Mouse (Mus musculus) spleen, adult 2 months (tissue): ENCODE data around the gene Acad9.

Experiments used
- CTCF ChIP-seq: fragments of 200-500 bp; IDR thresholded peaks from 2 replicates; pipeline ENCODE4 v1.5.1; 2011; ENCODE audit warnings: mild to moderate bottlenecking, inconsistent platforms; ENCODE audit not compliant: insufficient read depth, insufficient read length, insufficient replicate concordance; ENCODE audit errors: extremely low read depth
- POLR2A ChIP-seq: fragments of 200-500 bp; IDR thresholded peaks from 2 replicates; pipeline ENCODE4 v1.6.1; 2011; ENCODE audit warnings: low read depth, low read length, inconsistent platforms

DNA sequence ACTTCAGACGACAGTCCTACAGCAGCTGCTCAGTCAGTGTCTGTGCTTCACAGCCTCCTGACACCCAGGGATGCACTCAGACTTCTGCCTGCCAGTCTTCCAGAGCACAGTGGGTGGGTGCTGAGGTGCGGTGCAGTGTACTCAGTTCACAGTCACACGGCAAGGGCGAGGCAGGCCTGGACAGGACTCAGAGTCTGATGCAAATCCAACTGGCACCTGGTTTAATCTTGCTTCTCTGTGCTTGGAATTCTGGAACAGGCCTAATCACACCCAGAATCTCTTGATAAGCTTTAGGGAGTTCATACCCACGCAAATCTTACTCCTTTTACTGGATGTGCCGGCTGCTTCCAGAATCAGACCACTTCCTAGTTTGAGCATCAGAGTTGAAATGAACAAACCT, 9.7 kb downstream of the Acad9 start:
- TF ChIP-seq CTCF (no peak), POLR2A (no peak)
